Mouse (Mus musculus): ENCODE results near the gene Tuba4a. TPM values are rescaled to one million over a fixed set of nuclear protein-coding genes. Genes with fewer than 3 reads are reported as not detected.

The Tuba4a gene
- polyA plus RNA-seq, 1 experiment from 2014 or later = 372 TPM

- H3K36me3 ChIP-seq (replicated peaks) = peaks cover 7% of the 10 kb centered on the region
- peaks cover 26% of the 10 kb centered on the region for H3K27me3 ChIP-seq
- no peak for ATAC-seq (ENCODE audit: insufficient read depth)
- no peak overlapping the region for H3K9ac ChIP-seq
- no peak overlapping the region for H3K4me2 ChIP-seq
- no peak overlapping the region for H3K4me3 ChIP-seq (replicated peaks)
- H3K4me1 ChIP-seq (replicated peaks) = peaks cover 43% of the 10 kb centered on the region
- 64% methylated on average over 3 of the region's 3 CpGs for WGBS (ENCODE audit: insufficient replicate concordance)
- H3K27ac ChIP-seq (replicated peaks) = no peak overlapping the region
- no peaks in the 10 kb centered on the region for H3K9me3 ChIP-seq (replicated peaks)
These were observed 1.9 kb upstream of the Tuba4a start for GRCm38 (mm10) chr1:75221538-75221937.

DNA sequence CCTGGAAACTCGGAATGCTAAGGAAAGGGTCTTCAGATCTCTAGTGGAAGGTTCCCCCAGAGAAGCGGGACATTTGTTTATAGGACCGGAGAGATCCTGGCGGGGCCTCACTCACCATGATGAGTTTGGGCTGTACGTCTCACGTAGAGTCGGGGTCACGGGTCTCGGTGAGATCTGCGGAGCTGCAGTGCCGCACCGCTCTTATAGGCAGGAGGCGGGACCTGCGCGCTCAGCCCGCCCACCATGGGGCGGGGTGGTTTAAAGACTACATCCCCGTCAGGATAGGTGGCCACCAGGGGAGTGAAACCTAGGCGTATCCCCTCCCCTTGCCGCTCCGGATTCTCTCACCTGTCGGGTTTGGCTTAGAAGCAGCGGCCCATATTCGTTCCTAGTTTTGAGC lies 587 bp downstream of the Tuba4a start:
- Histone ChIP-seq H3K4me1 (replicated peaks) (peaks cover 55% of the 10 kb centered on the region), H3K27ac (replicated peaks) (peak overlapping the region; percentile 95), H3K4me3 (replicated peaks) (peak overlapping the region; percentile 80), H3K4me2 (peak overlapping the region; percentile 99), H3K27me3 (peaks cover 26% of the 10 kb centered on the region), H3K36me3 (replicated peaks) (peaks cover 32% of the 10 kb centered on the region), H3K9me3 (replicated peaks) (no peaks in the 10 kb centered on the region), H3K9ac (peak overlapping the region; percentile 93)
- WGBS (ENCODE audit: insufficient replicate concordance) = under 1% methylated on average over 24 of the region's 24 CpGs
- peak; percentile 84 for ATAC-seq (ENCODE audit: insufficient read depth)

- Histone ChIP-seq H3K4me2 (peak overlapping the region; percentile 99), H3K36me3 (replicated peaks) (peaks cover 39% of the 10 kb centered on the region), H3K27ac (replicated peaks) (peak overlapping the region; percentile 95), H3K27me3 (peaks cover 26% of the 10 kb centered on the region), H3K4me1 (replicated peaks) (peaks cover 62% of the 10 kb centered on the region), H3K9ac (peak overlapping the region; percentile 93), H3K4me3 (replicated peaks) (peak overlapping the region; percentile 80), H3K9me3 (replicated peaks) (no peaks in the 10 kb centered on the region)
- ATAC-seq (ENCODE audit: insufficient read depth) = peak; percentile 68
- under 1% methylated on average over 38 of the region's 38 CpGs for WGBS (ENCODE audit: insufficient replicate concordance)
These were observed 1.3 kb downstream of the Tuba4a start for GRCm38 (mm10) chr1:75218227-75219001.

DNA sequence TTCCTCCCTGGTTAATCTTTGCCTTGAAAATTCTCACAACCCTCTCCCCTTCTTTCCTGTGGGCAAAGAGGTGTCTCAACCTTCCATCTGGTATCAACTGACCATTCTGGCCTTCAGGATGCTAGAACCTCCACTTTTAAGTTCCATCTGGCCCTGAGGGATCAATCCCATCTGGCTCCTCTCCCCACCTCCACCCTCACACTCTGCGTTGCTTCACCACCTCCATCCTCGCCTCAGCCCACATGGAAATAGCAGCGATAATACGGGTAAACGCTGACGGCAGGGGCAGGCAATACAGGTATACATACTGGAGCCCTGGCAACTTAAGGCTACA lies 1.8 kb downstream of the Tuba4a start:
- Histone ChIP-seq H3K9me3 (replicated peaks) (no peaks in the 10 kb centered on the region), H3K4me1 (replicated peaks) (peaks cover 64% of the 10 kb centered on the region), H3K4me3 (replicated peaks) (peak overlapping the region; percentile 80), H3K27me3 (peaks cover 26% of the 10 kb centered on the region), H3K27ac (replicated peaks) (peak overlapping the region; percentile 95), H3K36me3 (replicated peaks) (peaks cover 44% of the 10 kb centered on the region), H3K9ac (peak overlapping the region; percentile 93), H3K4me2 (peak overlapping the region; percentile 99)
- peak; percentile 3; the same call in 1 of the 2 replicates for ATAC-seq (ENCODE audit: insufficient read depth)
- WGBS (ENCODE audit: insufficient replicate concordance) = under 1% methylated on average over 6 of the region's 6 CpGs

DNA sequence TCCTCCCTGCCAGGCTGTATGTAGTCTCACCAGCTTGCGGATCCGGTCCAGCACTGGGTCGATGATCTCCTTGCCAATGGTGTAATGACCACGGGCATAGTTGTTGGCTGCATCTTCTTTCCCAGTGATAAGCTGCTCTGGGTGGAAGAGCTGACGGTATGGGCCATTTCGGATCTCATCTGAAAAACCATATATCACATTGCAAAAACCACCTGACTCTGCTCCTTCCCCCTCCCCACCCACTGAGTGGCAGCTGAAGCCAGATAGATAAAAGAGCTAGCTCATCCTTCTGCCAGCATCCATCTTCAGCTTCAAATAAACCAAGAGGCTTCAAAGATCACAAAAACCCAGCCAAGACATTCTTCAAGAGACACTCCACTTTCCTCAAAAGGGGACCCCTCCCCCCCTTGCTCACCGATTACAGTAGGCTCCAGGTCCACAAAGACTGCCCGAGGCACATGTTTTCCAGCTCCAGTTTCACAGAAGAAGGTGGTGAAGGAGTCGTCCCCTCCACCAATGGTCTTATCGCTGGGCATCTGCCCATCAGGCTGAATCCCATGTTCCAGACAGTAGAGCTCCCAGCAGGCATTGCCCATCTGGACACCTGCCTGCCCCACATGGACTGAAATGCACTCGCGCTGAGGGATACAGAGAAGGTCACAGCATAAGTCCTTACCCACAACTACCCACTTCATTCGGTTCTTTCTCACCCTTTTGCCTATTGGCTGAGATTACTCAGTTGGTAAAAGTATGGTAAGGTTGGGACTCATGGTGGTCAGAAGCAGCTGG lies 2.7 kb downstream of the Tuba4a start:
- peak overlapping the region; percentile 95 for H3K27ac ChIP-seq (replicated peaks)
- H3K27me3 ChIP-seq = peaks cover 26% of the 10 kb centered on the region
- peak; percentile 55 for ATAC-seq (ENCODE audit: insufficient read depth)
- H3K36me3 ChIP-seq (replicated peaks) = peaks cover 53% of the 10 kb centered on the region
- H3K9me3 ChIP-seq (replicated peaks) = no peaks in the 10 kb centered on the region
- H3K4me3 ChIP-seq (replicated peaks) = peak overlapping the region; percentile 80
- peak overlapping the region; percentile 99 for H3K4me2 ChIP-seq
- peak overlapping the region; percentile 93 for H3K9ac ChIP-seq
- peaks cover 70% of the 10 kb centered on the region for H3K4me1 ChIP-seq (replicated peaks)
- 31% methylated on average over 13 of the region's 13 CpGs for WGBS (ENCODE audit: insufficient replicate concordance)

GRCm38 (mm10) chr1:75215785-75216184 lies 3.9 kb downstream of the Tuba4a start:
- WGBS (ENCODE audit: insufficient replicate concordance) = 85% methylated on average over 9 of the region's 9 CpGs
- H3K4me3 ChIP-seq (replicated peaks) = peak overlapping the region; percentile 80
- H3K9ac ChIP-seq = peak overlapping the region; percentile 93
- no peaks in the 10 kb centered on the region for H3K9me3 ChIP-seq (replicated peaks)
- H3K4me1 ChIP-seq (replicated peaks) = peaks cover 78% of the 10 kb centered on the region
- peak overlapping the region; percentile 95 for H3K27ac ChIP-seq (replicated peaks)
- no peak for ATAC-seq (ENCODE audit: insufficient read depth)
- H3K4me2 ChIP-seq = peak overlapping the region; percentile 99
- H3K27me3 ChIP-seq = peaks cover 16% of the 10 kb centered on the region
- H3K36me3 ChIP-seq (replicated peaks) = peaks cover 56% of the 10 kb centered on the region

- H3K4me1 ChIP-seq (replicated peaks) = peaks cover 81% of the 10 kb centered on the region
- no peaks in the 10 kb centered on the region for H3K9me3 ChIP-seq (replicated peaks)
- peak overlapping the region; percentile 93; the same call in 1 of the 2 replicates for H3K9ac ChIP-seq
- peak overlapping the region; percentile 80 for H3K4me3 ChIP-seq (replicated peaks)
- no peak for ATAC-seq (ENCODE audit: insufficient read depth)
- H3K4me2 ChIP-seq = peak overlapping the region; percentile 99
- peaks cover 7% of the 10 kb centered on the region for H3K27me3 ChIP-seq
- 44% methylated on average over 5 of the region's 5 CpGs for WGBS (ENCODE audit: insufficient replicate concordance)
- H3K36me3 ChIP-seq (replicated peaks) = peaks cover 56% of the 10 kb centered on the region
- peak overlapping the region; percentile 95 for H3K27ac ChIP-seq (replicated peaks)
These were observed 4.8 kb downstream of the Tuba4a start for GRCm38 (mm10) chr1:75214886-75215285.

GRCm38 (mm10) chr1:75214442-75214841 lies 5.2 kb downstream of the Tuba4a start:
- H3K4me3 ChIP-seq (replicated peaks) = peak overlapping the region; percentile 80
- 55% methylated on average over 2 of the region's 2 CpGs for WGBS (ENCODE audit: insufficient replicate concordance)
- H3K4me2 ChIP-seq = peak overlapping the region; percentile 99
- no peak for ATAC-seq (ENCODE audit: insufficient read depth)
- H3K4me1 ChIP-seq (replicated peaks) = peaks cover 81% of the 10 kb centered on the region
- peak overlapping the region; percentile 95 for H3K27ac ChIP-seq (replicated peaks)
- peaks cover 2% of the 10 kb centered on the region for H3K27me3 ChIP-seq
- peaks cover 56% of the 10 kb centered on the region for H3K36me3 ChIP-seq (replicated peaks)
- H3K9me3 ChIP-seq (replicated peaks) = no peaks in the 10 kb centered on the region
- H3K9ac ChIP-seq = peak overlapping the region; percentile 93; the same call in 1 of the 2 replicates

- H3K4me1 ChIP-seq (replicated peaks) = peaks cover 93% of the 10 kb centered on the region
- H3K9me3 ChIP-seq (replicated peaks) = no peaks in the 10 kb centered on the region
- peak overlapping the region; percentile 95 for H3K27ac ChIP-seq (replicated peaks)
- WGBS (ENCODE audit: insufficient replicate concordance) = 6% methylated on average over 7 of the region's 7 CpGs
- no peak for ATAC-seq (ENCODE audit: insufficient read depth)
- peak overlapping the region; percentile 99 for H3K4me2 ChIP-seq
- H3K9ac ChIP-seq = peak overlapping the region; percentile 43
- H3K36me3 ChIP-seq (replicated peaks) = peaks cover 56% of the 10 kb centered on the region
- H3K4me3 ChIP-seq (replicated peaks) = peak overlapping the region; percentile 77
- H3K27me3 ChIP-seq = no peaks in the 10 kb centered on the region
These were observed 6.6 kb downstream of the Tuba4a start for GRCm38 (mm10) chr1:75213096-75213495.

GRCm38 (mm10) chr1:75212542-75212941 lies 7.1 kb downstream of the Tuba4a start:
- no peak for ATAC-seq (ENCODE audit: insufficient read depth)
- H3K36me3 ChIP-seq (replicated peaks) = peaks cover 56% of the 10 kb centered on the region
- H3K27ac ChIP-seq (replicated peaks) = peak overlapping the region; percentile 95
- peaks cover 90% of the 10 kb centered on the region for H3K4me1 ChIP-seq (replicated peaks)
- no peaks in the 10 kb centered on the region for H3K27me3 ChIP-seq
- peak overlapping the region; percentile 99 for H3K4me2 ChIP-seq
- 68% methylated on average over 4 of the region's 4 CpGs for WGBS (ENCODE audit: insufficient replicate concordance)
- H3K9me3 ChIP-seq (replicated peaks) = no peaks in the 10 kb centered on the region
- H3K9ac ChIP-seq = peak overlapping the region; percentile 43
- H3K4me3 ChIP-seq (replicated peaks) = peak overlapping the region; percentile 77

DNA sequence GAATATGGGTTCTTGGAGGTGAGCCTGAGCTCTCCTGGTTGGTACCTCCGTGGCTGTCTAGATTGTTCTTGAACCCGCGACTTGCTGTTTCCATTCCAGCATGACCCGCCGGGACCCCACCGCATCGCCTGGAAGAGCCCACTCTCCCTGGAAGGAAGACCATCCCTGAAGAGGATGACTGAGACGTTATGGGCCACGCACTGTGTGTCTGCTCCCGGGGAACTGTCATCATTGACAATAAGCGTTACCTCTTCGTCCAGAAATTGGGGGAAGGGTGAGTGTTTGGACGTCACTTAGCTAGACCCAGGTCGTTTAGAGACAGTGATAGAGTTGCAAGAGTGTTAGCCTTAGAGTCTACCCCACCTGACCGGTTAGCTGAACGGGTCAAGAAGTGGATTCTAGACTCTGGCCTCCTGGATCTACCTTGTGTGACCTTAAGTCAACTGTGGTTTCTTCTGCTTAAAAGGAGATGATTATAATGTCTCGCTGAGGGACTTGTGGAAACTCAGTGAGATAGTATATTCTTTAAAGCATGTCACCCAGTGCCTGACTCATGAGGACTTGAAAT lies 8.4 kb downstream of the Tuba4a start:
- WGBS (ENCODE audit: insufficient replicate concordance) = 6% methylated on average over 17 of the region's 17 CpGs
- H3K4me1 ChIP-seq (replicated peaks) = peaks cover 80% of the 10 kb centered on the region
- ATAC-seq (ENCODE audit: insufficient read depth) = no peak
- no peaks in the 10 kb centered on the region for H3K9me3 ChIP-seq (replicated peaks)
- H3K4me2 ChIP-seq = peak overlapping the region; percentile 99
- peak overlapping the region; percentile 77 for H3K4me3 ChIP-seq (replicated peaks)
- no peaks in the 10 kb centered on the region for H3K27me3 ChIP-seq
- peak overlapping the region; percentile 83 for H3K9ac ChIP-seq
- peaks cover 46% of the 10 kb centered on the region for H3K36me3 ChIP-seq (replicated peaks)
- H3K27ac ChIP-seq (replicated peaks) = peak overlapping the region; percentile 95

Data from liver, embryonic 15.5 days (tissue).